Mouse (Mus musculus) frontal cortex, adult (tissue): ENCODE results near the gene Islr2.

Source experiments
- ATAC-seq: cut with Nextera tagmentation; 2 replicates; pipeline ENCODE4 v1.9.2; 2017; ENCODE audit warnings: mild to moderate bottlenecking, moderate library complexity, mixed read lengths; ENCODE audit not compliant: low TSS enrichment

The Islr2 gene

GRCm38 (mm10) chr9:58153095-58153494, 51.0 kb downstream of the Islr2 start:
- ATAC-seq: no peak

GRCm38 (mm10) chr9:58150733-58151361, 53.3 kb downstream of the Islr2 start:
- no peak for ATAC-seq

DNA sequence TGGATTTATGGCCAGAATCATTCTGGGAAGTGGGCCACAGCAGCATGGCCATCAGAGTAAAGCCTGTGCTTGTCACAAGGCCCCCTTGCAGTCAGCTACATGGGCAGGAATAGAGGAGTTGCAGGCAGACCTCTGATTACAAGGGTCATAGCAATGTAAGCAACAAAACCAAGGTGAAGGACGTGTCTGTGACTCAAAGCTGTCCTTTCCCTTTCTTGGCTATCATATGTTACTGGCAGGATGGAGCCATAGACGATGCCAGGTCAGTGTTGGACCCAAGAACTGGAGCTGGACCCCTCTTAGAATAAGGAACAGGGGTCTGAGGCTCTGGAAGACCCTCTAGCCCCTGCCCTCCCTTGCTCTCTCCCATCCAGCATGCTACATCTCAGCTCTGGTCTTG, 55.3 kb downstream of the Islr2 start:
- ATAC-seq: no peak
